In the genomic region with DNA sequence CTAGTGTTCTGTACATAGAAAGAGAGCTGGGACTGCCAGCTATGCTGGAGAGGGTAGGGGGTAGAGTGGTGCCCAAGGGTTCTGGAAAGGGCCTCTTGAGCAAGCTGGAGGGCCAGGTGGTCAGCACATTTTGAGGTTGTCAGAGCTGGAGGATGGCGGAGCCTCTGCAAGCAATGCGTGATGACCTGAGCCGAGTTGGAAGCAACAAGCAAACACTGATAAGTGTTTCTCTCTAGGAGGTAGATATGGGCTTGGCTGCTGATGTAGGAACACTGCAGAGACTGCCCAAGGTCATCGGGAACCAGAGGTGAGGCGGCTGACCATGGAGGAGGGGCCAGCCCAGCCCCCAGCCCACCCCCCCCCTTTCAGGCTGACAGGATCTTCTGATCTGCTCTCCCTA, we compare ENCODE assay signal across 24 mouse cellular contexts. TPM values are rescaled to one million over a fixed set of nuclear protein-coding genes. Genes with fewer than 3 reads are reported as not detected.
DNase-seq lines count a peak whose midpoint lies in the region; ATAC-seq lines count a peak whose summit lies in the region.
"Had no signal": no experiment of that assay in that cellular context is flagged by ENCODE, and none has a peak within 500 bp of the region (broad histone marks: within the 10 kb centered on the region; RNA-seq: fewer than 3 reads in every experiment).

No protein-coding gene starts in this region.

- WGBS in heart, embryonic 12.5 days, result 60% methylated on average over 5 of the region's 5 CpGs
- 63% methylated on average over 5 of the region's 5 CpGs for WGBS in liver, embryonic 12.5 days (ENCODE audit: insufficient replicate concordance)
- 76% methylated on average over 5 of the region's 5 CpGs for WGBS in liver, embryonic 11.5 days
- 62% methylated on average over 5 of the region's 5 CpGs for WGBS in intestine, embryonic 15.5 days
- 96% methylated on average over 5 of the region's 5 CpGs for WGBS in midbrain, embryonic 15.5 days
- 92% methylated on average over 5 of the region's 5 CpGs for WGBS in limb, embryonic 10.5 days

- peaks cover 41% of the 10 kb centered on the region for H3K36me3 ChIP-seq in heart, embryonic 12.5 days
- peaks cover 31% of the 10 kb centered on the region for H3K36me3 ChIP-seq in liver, embryonic 12.5 days
- peaks cover 13% of the 10 kb centered on the region for H3K36me3 ChIP-seq in liver, embryonic 11.5 days (ENCODE audit: control insufficient read depth, insufficient read depth, low read length)
- peaks cover 17% of the 10 kb centered on the region for H3K36me3 ChIP-seq in intestine, embryonic 15.5 days
- H3K36me3 ChIP-seq in midbrain, embryonic 15.5 days (replicated peaks), result 0 out of 2 replicates have a peak, but pooled peaks cover 16% of the 10 kb centered on the region
- peaks cover 29% of the 10 kb centered on the region for H3K36me3 ChIP-seq in limb, embryonic 10.5 days

- H3K9ac ChIP-seq in heart, embryonic 12.5 days, result no peak overlapping the region
- H3K9ac ChIP-seq in liver, embryonic 12.5 days, result no peak overlapping the region
- no peak overlapping the region for H3K9ac ChIP-seq in liver, embryonic 11.5 days (ENCODE audit: low read depth, low read length)
- no peak overlapping the region for H3K9ac ChIP-seq in intestine, embryonic 15.5 days
- H3K9ac ChIP-seq in midbrain, embryonic 15.5 days, result no peak overlapping the region
- H3K9ac ChIP-seq: hindbrain, embryonic 15.5 days; limb, embryonic 12.5 days; liver, embryonic 14.5 days; lung, embryonic 15.5 days; midbrain, embryonic 12.5 days; neural tube, embryonic 13.5 days had no signal

- H3K4me1 ChIP-seq in heart, embryonic 12.5 days (replicated peaks), result peaks cover 22% of the 10 kb centered on the region
- peaks cover 44% of the 10 kb centered on the region for H3K4me1 ChIP-seq in liver, embryonic 12.5 days
- peaks cover 10% of the 10 kb centered on the region for H3K4me1 ChIP-seq in liver, embryonic 11.5 days (replicated peaks; ENCODE audit: control insufficient read depth, insufficient read depth, low read length)
- peaks cover 14% of the 10 kb centered on the region for H3K4me1 ChIP-seq in intestine, embryonic 15.5 days (replicated peaks)
- H3K4me1 ChIP-seq in midbrain, embryonic 15.5 days, result peaks cover 4% of the 10 kb centered on the region
- H3K4me1 ChIP-seq in limb, embryonic 10.5 days, result peaks cover 2% of the 10 kb centered on the region

- H3K27me3 ChIP-seq in heart, embryonic 12.5 days (replicated peaks), result no peaks in the 10 kb centered on the region
- no peaks in the 10 kb centered on the region for H3K27me3 ChIP-seq in liver, embryonic 12.5 days (replicated peaks)
- no peaks in the 10 kb centered on the region for H3K27me3 ChIP-seq in liver, embryonic 11.5 days (replicated peaks; ENCODE audit: control insufficient read depth, insufficient read depth, low read length)
- no peaks in the 10 kb centered on the region for H3K27me3 ChIP-seq in intestine, embryonic 15.5 days (replicated peaks)
- no peaks in the 10 kb centered on the region for H3K27me3 ChIP-seq in midbrain, embryonic 15.5 days (replicated peaks)
- H3K27me3 ChIP-seq in limb, embryonic 10.5 days (ENCODE audit: low read depth, poor library complexity, severe bottlenecking), result no peaks in the 10 kb centered on the region
- H3K27me3 ChIP-seq: hindbrain, embryonic 15.5 days; limb, embryonic 12.5 days; lung, embryonic 15.5 days; midbrain, embryonic 12.5 days; neural tube, embryonic 13.5 days; Patski had no signal

- no peaks in the 10 kb centered on the region for H3K9me3 ChIP-seq in heart, embryonic 12.5 days (replicated peaks)
- H3K9me3 ChIP-seq in liver, embryonic 12.5 days (replicated peaks), result no peaks in the 10 kb centered on the region
- no peaks in the 10 kb centered on the region for H3K9me3 ChIP-seq in liver, embryonic 11.5 days (ENCODE audit: control insufficient read depth, low read length)
- H3K9me3 ChIP-seq in intestine, embryonic 15.5 days, result no peaks in the 10 kb centered on the region
- no peaks in the 10 kb centered on the region for H3K9me3 ChIP-seq in midbrain, embryonic 15.5 days
- H3K9me3 ChIP-seq in limb, embryonic 10.5 days (replicated peaks), result no peaks in the 10 kb centered on the region
- H3K9me3 ChIP-seq: hindbrain, embryonic 15.5 days; limb, embryonic 12.5 days; lung, embryonic 15.5 days; midbrain, embryonic 12.5 days; neural tube, embryonic 13.5 days had no signal

- H3K4me3 ChIP-seq in heart, embryonic 12.5 days, result no peak overlapping the region
- no peak overlapping the region for H3K4me3 ChIP-seq in liver, embryonic 12.5 days
- H3K4me3 ChIP-seq in liver, embryonic 11.5 days (ENCODE audit: low read depth, low read length), result no peak overlapping the region
- H3K4me3 ChIP-seq in intestine, embryonic 15.5 days (replicated peaks), result no peak overlapping the region
- H3K4me3 ChIP-seq in midbrain, embryonic 15.5 days, result no peak overlapping the region
- H3K4me3 ChIP-seq in limb, embryonic 10.5 days, result no peak overlapping the region
- H3K4me3 ChIP-seq: hindbrain, embryonic 15.5 days; limb, embryonic 12.5 days; lung, embryonic 15.5 days; midbrain, embryonic 12.5 days; neural tube, embryonic 13.5 days had no signal

- no peak for ATAC-seq in heart, embryonic 12.5 days (ENCODE audit: insufficient number of reproducible peaks, low FRiP score)
- ATAC-seq in liver, embryonic 12.5 days, result no peak
- ATAC-seq in liver, embryonic 11.5 days (replicated peaks; ENCODE audit: low FRiP score), result no peak
- no peak for ATAC-seq in intestine, embryonic 15.5 days
- no peak for ATAC-seq in midbrain, embryonic 15.5 days (replicated peaks)
- ATAC-seq: forebrain, embryonic 16.5 days; Patski had no signal

- DNase-seq in heart, adult 11 months, result peak; percentile 96
- DNase-seq in liver, embryonic 11.5 days (ENCODE audit: low spot score), result no peak
- no peak for DNase-seq in embryo, embryonic 10 days (ENCODE audit: low spot score)
- DNase-seq in limb, embryonic 10.5 days (ENCODE audit: low spot score), result no peak
- DNase-seq: adrenal gland, adult 8-10 months; cerebellum, adult 11 months; cerebellum, postnatal 10 days; embryo, embryonic 11 days; kidney, adult 18-20 months; kidney, postnatal 14 days; right cerebral cortex, adult 18-20 months; thymus, adult 2 months had no signal

- H3K27ac ChIP-seq in heart, embryonic 12.5 days (ENCODE audit: poor library complexity, severe bottlenecking), result no peak overlapping the region
- 0 out of 2 replicates have a peak overlapping the region, but pooled peaks have one; percentile 2 for H3K27ac ChIP-seq in liver, embryonic 12.5 days
- no peak overlapping the region for H3K27ac ChIP-seq in liver, embryonic 11.5 days (ENCODE audit: low read depth, low read length)
- H3K27ac ChIP-seq in intestine, embryonic 15.5 days, result peak overlapping the region; percentile 86
- no peak overlapping the region for H3K27ac ChIP-seq in midbrain, embryonic 15.5 days
- H3K27ac ChIP-seq in limb, embryonic 10.5 days, result no peak overlapping the region
- H3K27ac ChIP-seq: hindbrain, embryonic 15.5 days; limb, embryonic 12.5 days; liver, embryonic 14.5 days; lung, embryonic 15.5 days; midbrain, embryonic 12.5 days; neural tube, embryonic 13.5 days had no signal

- no peak overlapping the region for H3K4me2 ChIP-seq in heart, embryonic 12.5 days
- 0 out of 2 replicates have a peak overlapping the region, but pooled peaks have one; percentile 0 for H3K4me2 ChIP-seq in liver, embryonic 12.5 days
- H3K4me2 ChIP-seq in liver, embryonic 11.5 days, result no peak overlapping the region
- H3K4me2 ChIP-seq in intestine, embryonic 15.5 days (replicated peaks), result 0 out of 2 replicates have a peak overlapping the region, but pooled peaks have one; percentile 35
- no peak overlapping the region for H3K4me2 ChIP-seq in midbrain, embryonic 15.5 days
- H3K4me2 ChIP-seq: hindbrain, embryonic 15.5 days; limb, embryonic 12.5 days; lung, embryonic 15.5 days; midbrain, embryonic 12.5 days; neural tube, embryonic 13.5 days had no signal

RNA-seq across cellular contexts. Expression of a gene that starts 2.7 kb away (rescaled TPM):
- polyA plus RNA-seq in heart, embryonic 12.5 days (2016; fragmentation: Nextera tagmentation; extraction: Ambion mirVana), result 4.2 and 4.4 TPM in 2 replicates
- 2.7 and 3.6 TPM in 2 replicates for polyA plus RNA-seq in liver, embryonic 12.5 days (2016; fragmentation: Nextera tagmentation; extraction: Ambion mirVana)
- polyA plus RNA-seq in liver, embryonic 11.5 days (2014; fragmentation: Nextera tagmentation; extraction: Ambion mirVana), result 2.9 and 5.1 TPM in 2 replicates
- polyA plus RNA-seq in intestine, embryonic 15.5 days (2015; fragmentation: Nextera tagmentation; extraction: Ambion mirVana), result 1,462 and 1,582 TPM in 2 replicates
- polyA plus RNA-seq in midbrain, embryonic 15.5 days (2015; fragmentation: Nextera tagmentation; extraction: Ambion mirVana), result 5.6 and 8.2 TPM in 2 replicates
- polyA plus RNA-seq in limb, embryonic 10.5 days (2016; fragmentation: Nextera tagmentation; extraction: Ambion mirVana), result 2.7 and 4.1 TPM in 2 replicates

RNA-seq across cellular contexts. Expression of a gene that starts 6.0 kb away (rescaled TPM):
- polyA plus RNA-seq in heart, embryonic 12.5 days (2016; fragmentation: Nextera tagmentation; extraction: Ambion mirVana), result 137 and 142 TPM in 2 replicates
- polyA plus RNA-seq in liver, embryonic 12.5 days (2016; fragmentation: Nextera tagmentation; extraction: Ambion mirVana), result 72.3 and 73.6 TPM in 2 replicates
- polyA plus RNA-seq in liver, embryonic 11.5 days (2014; fragmentation: Nextera tagmentation; extraction: Ambion mirVana), result 107 TPM in 2 replicates
- 234 and 260 TPM in 2 replicates for polyA plus RNA-seq in intestine, embryonic 15.5 days (2015; fragmentation: Nextera tagmentation; extraction: Ambion mirVana)
- polyA plus RNA-seq in midbrain, embryonic 15.5 days (2015; fragmentation: Nextera tagmentation; extraction: Ambion mirVana), result 92.7 and 94.7 TPM in 2 replicates
- polyA plus RNA-seq in limb, embryonic 10.5 days (2016; fragmentation: Nextera tagmentation; extraction: Ambion mirVana), result 69.1 and 90.7 TPM in 2 replicates

RNA-seq across cellular contexts. Expression of a gene that starts 22.6 kb away (rescaled TPM):
- 218 and 232 TPM in 2 replicates for polyA plus RNA-seq in heart, embryonic 12.5 days (2016; fragmentation: Nextera tagmentation; extraction: Ambion mirVana)
- polyA plus RNA-seq in liver, embryonic 12.5 days (2016; fragmentation: Nextera tagmentation; extraction: Ambion mirVana), result 186 and 188 TPM in 2 replicates
- 238 and 279 TPM in 2 replicates for polyA plus RNA-seq in liver, embryonic 11.5 days (2014; fragmentation: Nextera tagmentation; extraction: Ambion mirVana)
- 210 and 237 TPM in 2 replicates for polyA plus RNA-seq in intestine, embryonic 15.5 days (2015; fragmentation: Nextera tagmentation; extraction: Ambion mirVana)
- 175 and 176 TPM in 2 replicates for polyA plus RNA-seq in midbrain, embryonic 15.5 days (2015; fragmentation: Nextera tagmentation; extraction: Ambion mirVana)
- 335 and 336 TPM in 2 replicates for polyA plus RNA-seq in limb, embryonic 10.5 days (2016; fragmentation: Nextera tagmentation; extraction: Ambion mirVana)

RNA-seq across cellular contexts. Expression of a gene that starts 32.7 kb away (rescaled TPM):
- polyA plus RNA-seq in heart, embryonic 12.5 days (2016; fragmentation: Nextera tagmentation; extraction: Ambion mirVana), result 1.1 and 1.3 TPM in 2 replicates
- 0.25 TPM in 1 of 2 replicates, not detected in the other for polyA plus RNA-seq in liver, embryonic 12.5 days (2016; fragmentation: Nextera tagmentation; extraction: Ambion mirVana)
- not detected in 2 replicates for polyA plus RNA-seq in liver, embryonic 11.5 days (2014; fragmentation: Nextera tagmentation; extraction: Ambion mirVana)
- 0.98 and 1.4 TPM in 2 replicates for polyA plus RNA-seq in intestine, embryonic 15.5 days (2015; fragmentation: Nextera tagmentation; extraction: Ambion mirVana)
- polyA plus RNA-seq in midbrain, embryonic 15.5 days (2015; fragmentation: Nextera tagmentation; extraction: Ambion mirVana), result 7.8 and 9.2 TPM in 2 replicates
- 0.41 and 0.73 TPM in 2 replicates for polyA plus RNA-seq in limb, embryonic 10.5 days (2016; fragmentation: Nextera tagmentation; extraction: Ambion mirVana)

RNA-seq across cellular contexts. Expression of a gene that starts 42.2 kb away (rescaled TPM):
- 2.7 and 2.8 TPM in 2 replicates for polyA plus RNA-seq in heart, embryonic 12.5 days (2016; fragmentation: Nextera tagmentation; extraction: Ambion mirVana)
- 14.5 and 16.1 TPM in 2 replicates for polyA plus RNA-seq in liver, embryonic 12.5 days (2016; fragmentation: Nextera tagmentation; extraction: Ambion mirVana)
- polyA plus RNA-seq in liver, embryonic 11.5 days (2014; fragmentation: Nextera tagmentation; extraction: Ambion mirVana), result 21.7 and 23.1 TPM in 2 replicates
- polyA plus RNA-seq in intestine, embryonic 15.5 days (2015; fragmentation: Nextera tagmentation; extraction: Ambion mirVana), result 4.5 and 5.6 TPM in 2 replicates
- polyA plus RNA-seq in midbrain, embryonic 15.5 days (2015; fragmentation: Nextera tagmentation; extraction: Ambion mirVana), result 2.4 and 3.3 TPM in 2 replicates
- 2.7 and 3.0 TPM in 2 replicates for polyA plus RNA-seq in limb, embryonic 10.5 days (2016; fragmentation: Nextera tagmentation; extraction: Ambion mirVana)

Comparison
In these comparisons a context has a peak if more than half of its experiments do, and no peak if none do; other contexts are left out.
1. H3K27ac ChIP-seq: peak in liver, embryonic 12.5 days (single experiment) and intestine, embryonic 15.5 days (single experiment); none in heart, embryonic 12.5 days (single experiment), liver, embryonic 11.5 days (single experiment), midbrain, embryonic 15.5 days (single experiment) and limb, embryonic 10.5 days (single experiment).
2. H3K4me2 ChIP-seq: peak in liver, embryonic 12.5 days (single experiment) and intestine, embryonic 15.5 days (single experiment); none in heart, embryonic 12.5 days (single experiment), liver, embryonic 11.5 days (single experiment) and midbrain, embryonic 15.5 days (single experiment).
3. RNA of a gene that starts 2.7 kb away (polyA plus RNA-seq): 1,462 to 1,582 TPM in intestine, embryonic 15.5 days; 5.6 to 8.2 TPM in midbrain, embryonic 15.5 days, 2.9 to 5.1 TPM in liver, embryonic 11.5 days, 4.2 to 4.4 TPM in heart, embryonic 12.5 days, 2.7 to 4.1 TPM in limb, embryonic 10.5 days and 2.7 to 3.6 TPM in liver, embryonic 12.5 days; every median in the first group is over 100 times any median in the second.